Mouse (Mus musculus) midbrain, postnatal 0 days (tissue): ENCODE measurements around the gene Myh4. TPM values are rescaled to one million over a fixed set of nuclear protein-coding genes. Genes with fewer than 3 reads are reported as not detected.

Experiments
- ATAC-seq: fragments of 200-750 bp; cut with Nextera tagmentation; 2 replicates; pipeline ENCODE4 v1.8.0; 2017; ENCODE audit warnings: moderate number of reproducible peaks, mild to moderate bottlenecking, moderate TSS enrichment, moderate library complexity; ENCODE audit not compliant: low FRiP score
- DNase-seq: peaks from one replicate; pipeline ENCODE4 v3.0.0-alpha.2; 2015; ENCODE audit warnings: low spot score
- H3K27ac ChIP-seq: fragments of 300-500 bp; sonication (generic); 2 replicates; pipeline ENCODE4 v1.5.1; 2014; ENCODE audit warnings: low read depth, mild to moderate bottlenecking, low read length, mixed read lengths
- H3K27me3 ChIP-seq: fragments of 300-500 bp; sonication (generic); 2 replicates; pipeline ENCODE4 v1.6.1; 2014; ENCODE audit warnings: low read length, control low read depth, mixed read lengths; ENCODE audit not compliant: insufficient read depth
- H3K36me3 ChIP-seq: fragments of 300-500 bp; sonication (generic); 2 replicates; pipeline ENCODE4 v1.6.1; 2014; ENCODE audit warnings: low read length, control low read depth, mixed read lengths; ENCODE audit not compliant: insufficient read depth
- H3K4me1 ChIP-seq: fragments of 300-500 bp; sonication (generic); 2 replicates; pipeline ENCODE4 v1.6.1; 2014; ENCODE audit warnings: mild to moderate bottlenecking, control low read depth, antibody characterized with exemption, low read length, mixed read lengths; ENCODE audit not compliant: insufficient read depth
- H3K4me2 ChIP-seq: fragments of 300-500 bp; sonication (generic); 2 replicates; pipeline ENCODE4 v1.6.1; 2014; ENCODE audit warnings: low read depth, mild to moderate bottlenecking, low read length, mixed read lengths; ENCODE audit not compliant: poor library complexity, severe bottlenecking
- H3K4me3 ChIP-seq: fragments of 300-500 bp; sonication (generic); 2 replicates; pipeline ENCODE4 v1.5.1; 2014; ENCODE audit warnings: low read depth, mild to moderate bottlenecking, low read length, moderate library complexity
- H3K9ac ChIP-seq: fragments of 300-500 bp; sonication (generic); replicated peaks from 2 replicates; pipeline ENCODE4 v1.6.1; 2014; ENCODE audit warnings: mild to moderate bottlenecking, low read length, moderate library complexity, mixed read lengths; ENCODE audit not compliant: poor library complexity, severe bottlenecking
- H3K9me3 ChIP-seq: fragments of 300-500 bp; sonication (generic); 2 replicates; pipeline ENCODE4 v1.6.1; 2016; ENCODE audit warnings: low read length, control low read depth
- CTCF ChIP-seq: IDR thresholded peaks from 2 replicates; pipeline ENCODE4 v1.5.1; 2016; ENCODE audit warnings: antibody characterized with exemption, mild to moderate bottlenecking
- WGBS: fragments of 180-500 bp; shearing (Covaris S2); extraction: QIAGEN DNeasy Blood & Tissue Kit; methylation state at CpG from one replicate; pipeline ENCODE4 v1.1.7; 2014; 5-methylcytosine and 5-hydroxymethylcytosine counted together
- polyA plus RNA-seq: library from polyadenylated mRNA; unstranded; fragments of >200 nt; fragmentation: Nextera tagmentation; extraction: Ambion mirVana; gene quantifications from 2 replicates; pipeline ENCODE4 v1.2.1, GENCODE M21; 2015
- total RNA-seq: library from RNA; depleted of rRNA; stranded (reverse); fragments of >200 nt; gene quantifications from 2 replicates; pipeline ENCODE4 v1.2.3, GENCODE M21; 2014; rRNA removed

Myh4 gene
- total RNA-seq (0.11 and 0.19 TPM in 2 replicates), polyA plus RNA-seq (0.07 and 0.10 TPM in 2 replicates)

DNA sequence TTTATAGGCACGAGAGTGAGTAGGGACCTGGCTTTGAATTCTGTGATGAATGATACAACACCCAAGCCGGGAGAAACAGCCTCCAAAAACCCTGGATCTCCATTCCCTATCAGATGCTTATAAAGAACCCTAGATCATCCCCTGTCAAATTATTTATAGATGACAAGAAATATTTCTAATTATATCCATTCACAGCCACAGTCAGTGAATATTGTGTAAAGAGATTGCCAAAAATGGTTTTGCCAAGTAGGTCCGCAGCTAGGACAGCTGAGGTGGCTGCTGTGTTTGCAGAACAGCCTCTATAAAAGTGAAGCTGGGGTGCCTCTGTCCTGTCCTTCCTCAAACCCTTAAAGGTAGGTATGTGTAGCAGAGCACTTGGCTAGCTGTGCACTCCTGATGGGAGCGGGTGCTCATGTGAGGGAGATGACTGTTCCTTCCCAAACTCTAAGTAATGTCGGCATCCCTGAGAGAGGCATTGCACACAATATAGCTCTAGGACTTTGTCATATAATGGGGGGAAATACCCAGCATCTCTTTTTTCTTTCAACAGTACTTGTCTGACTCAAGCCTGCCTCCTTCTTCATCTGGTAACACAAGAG is at the start of gene Myh4:
TSS of gene Myh4 (plus strand) at position 549 of the 599 bp plus-strand sequence.
- no peaks in the 10 kb centered on the region for H3K36me3 ChIP-seq

DNA sequence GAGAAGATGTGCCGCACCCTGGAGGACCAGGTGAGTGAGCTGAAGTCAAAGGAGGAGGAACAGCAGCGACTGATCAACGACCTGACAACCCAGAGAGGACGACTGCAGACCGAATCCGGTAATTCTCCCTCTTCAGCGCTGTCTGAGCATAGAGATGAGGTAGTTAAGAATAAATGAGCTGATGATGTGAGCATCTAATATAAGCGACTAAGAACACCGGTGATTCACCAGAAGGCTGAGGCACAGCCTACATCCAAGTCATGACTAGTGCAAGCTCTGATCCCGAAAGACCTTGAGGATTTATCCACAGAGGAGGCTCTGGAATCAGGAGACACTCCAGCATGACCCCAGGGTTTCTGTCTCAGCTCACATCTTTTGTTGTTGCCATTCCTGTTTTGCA is 47.5 kb upstream of the Myh4 start:
- WGBS: 80% methylated on average over 10 of the region's 10 CpGs
- no peak for ATAC-seq
- no peak overlapping the region for H3K27ac ChIP-seq
- H3K4me3 ChIP-seq: no peak overlapping the region
- no peaks in the 10 kb centered on the region for H3K27me3 ChIP-seq
- no peak for TF ChIP-seq CTCF
- H3K9me3 ChIP-seq: no peaks in the 10 kb centered on the region
- H3K4me1 ChIP-seq: no peaks in the 10 kb centered on the region
- H3K36me3 ChIP-seq: no peaks in the 10 kb centered on the region
- DNase-seq: no peak
- H3K4me2 ChIP-seq: no peak overlapping the region
- no peak overlapping the region for H3K9ac ChIP-seq

More for the DNA sequence above, at the start of gene Myh4:
- Histone ChIP-seq H3K4me3 (no peak within 1 kb of the TSS), H3K4me2 (no peak within 1 kb of the TSS), H3K27ac (no peak within 1 kb of the TSS), H3K27me3 (no peaks in the 10 kb centered on the region), H3K4me1 (no peaks in the 10 kb centered on the region), H3K9ac (no peak within 1 kb of the TSS), H3K9me3 (no peaks in the 10 kb centered on the region)
- ATAC-seq (no peak), DNase-seq (no peak)
- 69% methylated on average over 5 of the region's 5 CpGs for WGBS
- no peak for TF ChIP-seq CTCF

GRCm38 (mm10) chr11:67190814-67191213 is 47.0 kb upstream of the Myh4 start:
- WGBS: 75% methylated on average over 2 of the region's 2 CpGs
- Histone ChIP-seq H3K27me3 (no peaks in the 10 kb centered on the region), H3K9me3 (no peaks in the 10 kb centered on the region), H3K27ac (no peak overlapping the region), H3K9ac (no peak overlapping the region), H3K4me2 (no peak overlapping the region), H3K4me3 (no peak overlapping the region), H3K36me3 (no peaks in the 10 kb centered on the region), H3K4me1 (no peaks in the 10 kb centered on the region)
- no peak for ATAC-seq
- no peak for TF ChIP-seq CTCF
- DNase-seq: no peak

DNA sequence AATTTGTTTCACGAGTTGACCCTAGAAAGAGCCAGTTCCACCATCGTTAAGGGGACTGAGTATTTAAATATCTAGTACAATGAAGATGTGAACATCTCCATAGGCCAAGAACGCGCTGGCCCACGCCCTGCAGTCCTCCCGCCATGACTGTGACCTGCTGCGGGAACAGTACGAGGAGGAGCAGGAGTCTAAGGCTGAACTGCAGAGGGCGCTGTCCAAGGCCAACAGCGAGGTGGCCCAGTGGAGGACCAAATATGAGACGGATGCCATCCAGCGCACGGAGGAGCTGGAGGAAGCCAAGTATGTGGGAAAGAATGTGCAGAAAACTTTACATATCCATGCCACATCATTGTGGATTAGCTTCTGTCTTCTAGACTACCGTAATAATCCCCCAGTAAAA is 46.3 kb upstream of the Myh4 start:
- WGBS: 93% methylated on average over 14 of the region's 14 CpGs
- Histone ChIP-seq H3K4me2 (no peak overlapping the region), H3K27me3 (no peaks in the 10 kb centered on the region), H3K4me1 (no peaks in the 10 kb centered on the region), H3K9me3 (no peaks in the 10 kb centered on the region), H3K36me3 (no peaks in the 10 kb centered on the region), H3K9ac (no peak overlapping the region), H3K4me3 (no peak overlapping the region), H3K27ac (no peak overlapping the region)
- DNase-seq: no peak
- TF ChIP-seq CTCF: no peak
- no peak for ATAC-seq

DNA sequence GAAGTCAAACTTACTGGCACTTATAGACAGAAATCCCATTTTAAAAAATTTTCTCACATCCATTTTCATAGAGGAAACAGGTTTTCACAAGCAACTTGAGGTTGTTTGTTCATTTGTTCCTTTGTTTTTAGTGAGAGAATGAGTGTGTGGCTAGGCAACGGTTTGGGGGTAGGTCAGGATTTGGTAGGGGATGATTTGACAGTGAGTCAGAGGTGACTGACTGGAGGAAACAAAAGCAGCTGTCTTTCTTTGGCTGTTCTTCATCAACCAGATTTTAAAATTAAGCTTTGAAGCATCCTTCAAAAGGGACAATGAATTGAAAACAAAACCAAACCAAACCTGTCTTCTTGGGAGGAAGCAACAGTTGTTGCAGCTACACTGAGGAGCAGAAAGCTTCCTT is 38.5 kb upstream of the Myh4 start:
- Histone ChIP-seq H3K4me2 (no peak overlapping the region), H3K36me3 (no peaks in the 10 kb centered on the region), H3K9me3 (no peaks in the 10 kb centered on the region), H3K27me3 (no peaks in the 10 kb centered on the region), H3K4me3 (no peak overlapping the region), H3K9ac (no peak overlapping the region), H3K27ac (no peak overlapping the region), H3K4me1 (no peaks in the 10 kb centered on the region)
- TF ChIP-seq CTCF: no peak
- WGBS: 42% methylated on average over 1 of the region's 1 CpGs
- DNase-seq (no peak), ATAC-seq (no peak)

- H3K9me3 ChIP-seq: no peaks in the 10 kb centered on the region
- H3K36me3 ChIP-seq: no peaks in the 10 kb centered on the region
- WGBS: 81% methylated on average over 4 of the region's 4 CpGs
- H3K4me3 ChIP-seq: no peak within 1 kb of the TSS
- H3K4me2 ChIP-seq: no peak within 1 kb of the TSS
- H3K27me3 ChIP-seq: no peaks in the 10 kb centered on the region
- no peak within 1 kb of the TSS for H3K9ac ChIP-seq
- DNase-seq (no peak), ATAC-seq (no peak)
- TF ChIP-seq CTCF: no peak
- H3K4me1 ChIP-seq: no peaks in the 10 kb centered on the region
- no peak within 1 kb of the TSS for H3K27ac ChIP-seq
Measured at GRCm38 (mm10) chr11:67199752-67200151, 38.1 kb upstream of the Myh4 start, which contains the start of gene Myh1. Gene Myh1, plus strand, starts transcription at chr11:67200052.
